Mouse (Mus musculus) yolk sac, embryonic 10.5 days (tissue): ENCODE measurements around the gene Dnah6.
A peak's percentile ranks its signal among the peaks of the same experiment; 100 is the strongest.

ENCODE experiments used
- DNase-seq: peaks from one replicate; pipeline ENCODE4 v3.0.0-alpha.2; 2017; ENCODE audit warnings: low spot score

Dnah6 gene

DNA sequence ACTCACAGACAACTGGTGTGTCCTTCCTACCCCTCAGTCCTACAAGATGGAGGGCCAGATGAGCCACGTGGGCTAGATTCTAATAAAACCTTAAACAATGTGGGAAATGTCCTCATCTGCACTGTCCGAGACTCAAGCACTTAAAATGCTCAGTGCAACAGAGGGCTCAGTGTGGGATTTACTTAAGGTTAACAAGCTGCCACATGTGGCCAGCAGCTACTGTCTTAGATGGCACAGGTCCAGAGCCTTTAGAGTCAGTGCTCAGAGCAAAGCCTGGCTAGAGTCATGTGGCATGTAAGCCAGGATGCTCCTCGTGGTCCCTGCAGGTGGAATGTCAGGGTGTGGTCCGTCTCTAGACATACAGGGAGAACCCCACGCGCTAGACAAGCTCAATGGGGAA lies 194.6 kb downstream of the Dnah6 start:
- no peak for DNase-seq

DNA sequence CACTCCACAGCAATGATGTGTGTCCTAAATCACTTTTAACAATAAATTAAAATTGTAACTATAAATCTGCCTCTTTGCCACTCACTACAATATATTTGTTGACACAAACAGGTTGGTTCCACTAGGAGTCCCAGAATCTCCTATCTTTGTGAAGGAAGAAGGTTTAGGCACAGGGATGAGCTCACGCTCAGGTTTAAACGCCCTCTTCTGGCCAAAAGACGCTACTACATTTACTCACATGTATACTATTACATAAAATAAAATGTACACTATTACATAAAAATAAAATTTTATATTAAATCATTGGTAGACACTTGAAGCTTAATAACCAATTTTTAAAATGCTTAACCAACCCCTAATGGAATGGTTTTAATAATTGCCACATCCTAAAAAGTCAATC lies 201.4 kb downstream of the Dnah6 start:
- DNase-seq = no peak

DNA sequence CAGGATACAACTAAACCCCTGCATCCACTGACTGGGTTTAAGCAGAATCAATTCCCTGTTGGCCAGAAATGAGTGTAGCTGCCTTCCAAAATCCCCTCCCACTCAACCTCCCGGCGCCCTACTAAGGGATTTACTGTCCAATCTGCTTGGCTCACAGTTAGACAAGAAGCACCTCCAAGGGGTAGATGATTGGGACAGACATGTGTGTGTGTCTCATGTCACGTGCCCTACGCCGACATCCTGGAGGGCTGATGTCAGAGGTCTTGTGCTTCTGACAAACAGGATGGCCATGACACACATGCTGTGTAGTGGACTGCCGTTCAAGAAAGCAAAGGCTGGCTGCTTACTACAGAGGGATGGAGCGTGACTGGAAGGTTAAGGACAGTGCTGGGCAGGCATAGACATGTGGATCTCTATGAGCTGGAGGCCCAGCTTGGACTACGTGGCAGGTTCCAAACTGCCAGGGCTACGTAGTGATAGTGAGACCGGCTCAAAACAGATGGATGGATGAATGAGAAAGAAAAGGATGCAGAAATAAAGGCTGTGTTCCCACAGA lies 202.6 kb downstream of the Dnah6 start:
- no peak for DNase-seq

DNA sequence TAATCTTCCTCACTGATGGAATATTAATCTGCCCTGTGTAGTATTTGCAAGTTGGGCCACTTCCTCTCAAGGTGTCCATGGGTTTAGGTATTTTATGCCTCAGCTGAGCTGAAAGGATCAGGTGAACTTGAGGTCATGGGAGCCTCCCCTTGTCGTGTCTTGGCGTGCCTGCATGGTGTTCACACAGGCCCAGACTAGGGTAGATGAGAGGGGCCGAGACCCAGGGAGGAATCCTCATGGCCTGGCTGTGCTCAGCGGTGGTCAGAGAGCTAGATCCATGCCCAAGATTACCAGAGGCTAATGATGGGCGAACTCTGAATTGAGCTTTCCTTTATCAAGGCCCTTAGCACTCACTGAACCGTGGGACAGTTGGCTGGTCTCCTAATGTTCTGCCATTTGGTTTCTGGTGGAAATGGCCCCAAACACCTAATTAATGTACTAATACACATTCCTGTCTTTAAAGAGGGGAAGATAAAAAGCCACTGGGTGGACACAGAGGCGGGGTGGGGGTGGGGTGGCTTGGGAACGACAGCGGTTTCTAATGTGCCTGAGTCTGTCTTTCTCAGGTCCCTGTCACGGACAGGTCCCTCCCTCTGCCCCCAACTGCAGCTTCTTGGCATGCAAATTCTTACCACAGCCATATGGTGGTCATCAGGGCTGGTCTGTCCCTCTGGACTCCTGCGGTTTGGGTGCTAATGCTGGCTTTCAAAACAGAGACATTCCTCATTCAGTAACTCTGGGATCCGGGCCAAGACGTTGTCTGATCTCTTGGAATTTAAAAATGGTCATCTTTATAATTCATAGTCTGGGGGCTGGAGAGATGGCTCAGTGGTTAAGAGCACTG lies 206.9 kb downstream of the Dnah6 start:
- DNase-seq = no peak

DNA sequence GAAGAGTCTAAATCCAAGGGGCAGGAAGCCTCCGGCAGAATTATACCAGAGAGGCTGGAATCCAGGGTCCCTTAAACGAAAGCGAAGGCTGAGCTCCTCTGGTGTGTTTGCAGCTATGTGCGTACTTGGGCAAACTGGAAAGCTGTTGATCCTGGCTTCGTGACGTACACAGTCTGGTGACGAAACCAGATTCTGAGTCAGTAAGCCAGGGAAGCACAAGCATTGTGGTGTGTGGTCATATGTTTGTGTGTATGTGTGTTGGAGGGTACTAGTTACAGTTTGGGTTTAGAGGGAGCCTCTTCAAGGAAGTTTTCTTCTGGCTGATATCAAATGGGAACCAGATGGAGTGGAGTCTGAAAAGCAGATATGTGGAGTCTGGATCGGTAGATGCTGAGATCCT lies 208.5 kb downstream of the Dnah6 start:
- DNase-seq = no peak

DNA sequence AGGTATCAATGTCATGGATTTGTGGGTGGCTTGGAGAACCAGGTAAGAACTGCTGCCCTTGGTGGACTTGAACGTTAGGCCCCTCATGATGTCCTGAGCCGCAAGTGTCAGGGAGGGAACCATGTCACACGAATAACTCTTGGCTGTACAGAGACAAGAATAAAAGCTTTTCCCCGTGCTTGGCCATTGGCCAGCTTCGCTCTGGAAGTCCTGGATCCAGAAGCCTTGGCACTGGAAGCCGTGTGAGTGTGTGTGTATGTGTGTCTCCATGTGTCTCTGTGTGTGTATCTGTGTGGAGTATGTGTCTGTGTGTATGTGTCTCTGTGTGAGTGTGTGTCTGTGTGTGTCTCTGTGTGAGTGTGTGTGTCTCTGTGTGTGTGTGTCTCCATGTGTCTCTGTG lies 209.6 kb downstream of the Dnah6 start:
- no peak for DNase-seq

DNA sequence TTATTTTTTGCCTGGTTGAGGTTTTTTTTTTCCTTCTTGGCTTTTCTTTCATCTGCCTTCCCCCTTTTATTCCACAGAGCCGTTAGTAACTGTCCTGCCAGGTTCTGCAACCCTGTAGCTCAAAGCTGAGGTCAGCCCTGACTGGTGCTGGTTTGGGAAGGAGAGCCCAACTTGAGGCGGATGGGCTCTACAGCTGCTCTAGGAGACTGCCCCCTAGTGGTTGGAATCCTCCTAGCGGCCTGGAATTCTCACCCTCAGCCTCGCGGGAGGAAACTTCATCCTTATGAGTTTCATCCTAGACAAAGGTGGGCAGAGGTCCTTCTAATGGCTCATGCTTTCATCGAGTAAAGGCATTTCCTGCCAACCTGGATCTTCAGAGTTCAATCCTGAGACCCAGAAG lies 211.4 kb downstream of the Dnah6 start:
- DNase-seq = no peak

DNA sequence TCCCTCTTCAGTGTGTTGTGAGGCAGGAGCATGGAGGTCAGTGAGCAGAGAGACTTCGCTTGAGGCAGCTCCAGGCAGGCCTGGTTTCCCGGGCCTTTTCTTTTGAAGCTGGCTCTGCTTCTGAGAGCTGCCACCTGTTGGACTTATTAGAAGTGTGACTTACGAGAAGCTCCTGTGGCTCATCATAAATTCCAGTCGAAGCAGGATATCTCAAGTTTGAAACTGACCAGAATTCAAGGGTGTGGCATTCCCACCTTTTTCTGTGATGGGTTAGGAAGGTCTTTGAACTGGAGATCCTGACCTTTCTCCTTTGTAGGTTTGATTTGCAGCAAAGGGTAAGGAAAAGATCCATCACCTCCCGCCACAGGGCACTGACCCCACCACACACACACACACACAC lies 217.8 kb downstream of the Dnah6 start:
- no peak for DNase-seq

DNA sequence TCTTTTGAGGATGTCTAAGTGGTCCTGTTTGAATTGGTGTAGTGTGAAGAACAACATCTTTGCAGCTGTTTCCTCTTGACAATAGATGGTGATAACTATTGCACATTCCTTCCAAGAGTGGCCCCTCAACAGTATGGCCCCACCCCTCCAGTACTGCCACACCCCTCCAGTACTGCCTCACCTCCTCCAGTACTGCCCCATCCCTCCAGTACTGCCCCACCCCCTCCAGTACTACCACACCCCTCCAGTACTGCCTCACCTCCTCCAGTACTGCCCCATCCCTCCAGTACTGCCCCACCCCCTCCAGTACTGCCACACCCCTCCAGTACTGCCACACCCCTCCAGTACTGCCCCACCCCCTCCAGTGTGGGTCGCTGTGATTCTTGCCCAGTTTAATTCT lies 219.1 kb downstream of the Dnah6 start:
- no peak for DNase-seq

DNA sequence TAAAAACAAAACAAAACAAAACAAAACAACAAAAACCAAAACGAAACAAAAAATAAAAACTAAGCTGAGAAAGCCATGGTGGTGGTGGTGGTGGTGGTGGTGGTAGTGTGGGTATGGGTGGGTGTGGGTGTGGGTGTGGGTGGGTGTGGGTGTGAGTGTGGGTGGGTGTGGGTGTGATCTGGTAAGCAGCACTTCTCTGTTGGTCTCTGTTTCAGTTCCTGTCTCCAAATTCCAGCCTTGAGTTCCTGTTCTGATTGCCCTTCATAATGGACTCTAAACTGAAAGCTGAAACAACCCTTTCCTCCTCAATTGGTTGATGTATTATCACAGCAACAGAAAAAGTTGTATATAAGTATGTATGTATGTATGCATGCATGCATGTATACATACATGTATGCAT lies 222.6 kb downstream of the Dnah6 start:
- no peak for DNase-seq

DNA sequence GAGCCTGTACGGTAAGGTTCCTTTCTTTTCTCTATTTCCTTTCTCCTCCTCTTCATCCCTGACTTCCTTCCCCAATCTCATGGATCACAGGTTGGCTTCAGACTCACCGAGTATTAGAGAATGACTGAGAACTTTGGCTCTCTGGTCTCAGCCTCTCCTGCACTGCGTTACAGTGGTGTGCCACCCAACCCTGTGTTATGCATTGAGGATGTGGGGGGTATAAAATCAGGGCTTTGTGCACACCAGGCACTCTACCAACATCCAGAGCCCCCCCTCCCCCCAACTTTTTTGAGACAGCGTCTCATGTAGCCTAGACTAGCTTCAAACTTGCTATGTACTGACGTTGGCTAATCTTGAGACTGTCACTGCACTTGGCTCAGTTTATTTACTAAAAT lies 227.8 kb downstream of the Dnah6 start:
- DNase-seq = no peak

DNA sequence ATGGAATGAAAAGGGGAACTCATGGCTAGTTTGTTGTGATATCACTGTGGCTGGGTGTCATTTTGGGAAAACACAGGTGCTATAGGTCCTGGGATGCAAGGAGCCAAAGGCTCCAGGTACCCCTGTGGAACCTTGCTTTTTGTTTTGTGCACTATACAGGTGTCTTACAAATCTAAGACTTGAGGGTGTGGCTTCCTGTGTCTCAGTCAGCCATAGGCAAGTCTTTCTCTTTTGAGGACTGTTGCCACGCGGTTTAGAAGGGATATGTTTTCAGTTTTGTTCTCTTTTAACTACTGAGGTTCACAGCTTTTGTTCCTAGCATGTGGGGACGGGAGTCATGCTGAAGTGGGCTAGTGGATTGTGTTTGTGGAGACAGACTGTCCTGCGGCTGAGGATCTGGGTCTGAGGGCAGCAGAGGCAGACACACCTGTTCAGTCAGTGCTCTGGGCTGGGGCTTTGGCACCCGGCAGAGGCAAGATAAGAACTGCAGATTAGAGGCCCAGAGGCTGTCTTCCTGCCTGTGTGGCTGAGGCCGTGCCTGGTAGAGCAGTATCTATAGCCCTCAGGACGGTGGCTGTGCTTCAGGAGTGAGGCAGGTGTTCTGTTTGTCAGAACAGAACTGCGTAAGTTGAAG lies 228.3 kb downstream of the Dnah6 start:
- no peak for DNase-seq

DNA sequence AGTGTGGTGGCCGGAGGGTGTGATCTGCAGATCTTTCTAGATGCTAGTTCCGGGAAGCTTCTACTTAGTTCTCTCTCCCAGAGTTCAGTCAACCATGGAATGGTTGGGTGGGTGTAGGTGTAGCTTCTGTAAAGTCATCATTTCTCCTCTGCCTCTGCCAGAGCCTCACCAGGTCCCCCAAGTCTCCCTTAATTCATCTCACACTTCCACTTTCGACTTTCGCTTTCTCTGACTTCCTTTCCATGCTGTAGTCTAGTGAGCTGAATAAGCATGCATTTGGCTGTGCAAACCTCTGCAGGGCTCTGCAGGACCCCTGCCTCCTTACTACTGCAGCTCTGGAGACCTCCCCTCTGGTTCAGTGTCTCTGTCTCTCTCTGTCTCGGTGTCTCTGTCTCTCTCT lies 231.2 kb downstream of the Dnah6 start:
- no peak for DNase-seq

DNA sequence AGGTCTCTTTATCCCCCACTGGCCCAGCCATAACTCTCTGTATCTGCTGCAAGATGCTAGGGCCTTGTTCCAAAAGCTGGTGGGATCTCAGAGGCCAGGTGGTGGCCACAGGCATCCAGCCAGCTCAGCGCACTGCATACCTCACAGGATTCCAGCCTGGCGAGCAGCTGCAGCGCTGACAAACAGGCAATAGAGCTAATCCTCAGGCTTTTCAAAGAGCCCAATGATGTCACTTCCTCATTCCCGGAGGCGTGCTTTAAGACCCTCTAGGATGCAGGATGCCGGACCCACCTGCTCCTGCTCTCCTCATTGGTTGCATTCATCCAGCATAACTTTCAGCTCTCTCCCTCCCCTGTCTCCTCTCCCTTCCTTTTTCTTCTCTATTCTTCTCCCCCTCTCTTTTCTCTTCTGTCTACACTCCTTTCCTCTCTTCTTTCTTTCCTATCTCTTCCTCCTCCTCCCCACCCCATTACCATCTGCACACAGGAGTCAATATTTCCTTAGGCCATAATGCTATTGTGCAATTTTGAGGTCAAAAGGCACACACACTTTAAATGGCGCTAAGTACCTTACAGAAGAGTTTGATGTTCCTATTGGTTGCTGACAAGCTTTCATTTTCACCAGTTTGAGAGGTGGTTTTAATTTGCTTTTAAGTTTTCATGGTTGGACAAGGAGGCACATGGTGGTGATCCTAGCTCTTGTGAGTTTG lies 232.3 kb downstream of the Dnah6 start:
- DNase-seq = peak; percentile 28

DNA sequence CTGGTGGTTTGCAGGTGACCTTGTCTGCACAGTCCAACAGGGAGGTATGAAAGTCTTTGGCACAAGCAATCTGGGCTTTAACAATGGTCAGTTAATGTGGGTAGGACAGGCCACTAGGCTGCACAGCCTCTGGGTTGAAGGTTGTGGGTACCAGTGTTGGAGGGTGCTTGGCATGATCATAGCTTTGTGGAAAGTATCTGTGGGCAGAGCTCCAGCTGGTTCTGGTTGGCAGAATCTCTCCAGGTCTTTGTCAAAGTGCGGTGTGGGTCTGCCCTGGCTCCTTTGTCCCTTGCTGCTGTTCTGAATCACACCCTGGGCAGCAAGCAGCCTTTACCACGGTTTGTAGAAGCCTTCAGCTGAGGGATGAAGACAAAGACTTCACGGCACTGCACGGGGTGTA lies 238.9 kb downstream of the Dnah6 start:
- DNase-seq = no peak

DNA sequence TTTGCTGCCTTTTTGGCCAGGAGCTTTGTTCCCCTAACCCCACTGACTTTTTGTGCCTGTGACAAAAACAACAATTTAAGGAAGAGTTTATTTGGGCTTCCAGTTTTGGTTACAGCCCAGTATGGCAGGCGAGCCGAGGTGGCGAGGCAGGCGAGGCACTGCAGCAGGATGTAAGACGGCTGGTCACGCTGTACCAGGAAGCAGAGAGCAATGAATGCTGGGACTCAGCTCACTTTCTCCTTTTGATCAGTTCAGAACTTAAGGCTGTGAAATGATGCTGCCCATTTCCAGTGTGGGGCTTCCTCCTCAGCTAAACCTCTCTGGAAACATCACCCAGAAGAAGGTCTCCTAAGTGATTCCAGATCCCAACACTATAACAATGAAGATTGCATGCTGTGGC lies 239.6 kb downstream of the Dnah6 start:
- no peak for DNase-seq

DNA sequence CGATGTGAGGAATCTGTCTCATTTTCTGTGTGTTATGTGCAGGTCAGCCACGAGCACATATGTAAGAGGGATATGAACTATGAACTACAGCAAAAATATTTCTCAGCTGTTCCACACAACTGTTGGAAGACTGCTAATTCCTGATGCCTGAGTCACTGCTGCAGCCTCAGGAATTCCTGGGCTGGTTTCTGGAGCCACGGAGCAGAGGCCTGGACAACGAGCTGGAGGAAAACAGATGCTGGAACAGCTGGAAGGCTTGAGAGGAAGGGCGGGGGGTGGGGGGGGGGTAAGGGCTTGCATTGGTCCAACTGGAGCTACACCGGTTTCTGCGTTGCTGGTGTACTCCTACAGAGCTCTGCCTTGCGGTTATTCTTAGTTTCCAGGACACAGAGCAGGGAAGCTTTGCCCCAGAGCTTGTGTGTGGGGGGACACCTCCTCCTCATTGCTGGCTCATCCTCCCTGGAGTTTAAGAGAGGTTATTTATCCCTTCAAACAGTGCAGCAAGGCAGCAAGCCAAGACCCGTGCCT lies 240.3 kb downstream of the Dnah6 start:
- peak; percentile 82 for DNase-seq

DNA sequence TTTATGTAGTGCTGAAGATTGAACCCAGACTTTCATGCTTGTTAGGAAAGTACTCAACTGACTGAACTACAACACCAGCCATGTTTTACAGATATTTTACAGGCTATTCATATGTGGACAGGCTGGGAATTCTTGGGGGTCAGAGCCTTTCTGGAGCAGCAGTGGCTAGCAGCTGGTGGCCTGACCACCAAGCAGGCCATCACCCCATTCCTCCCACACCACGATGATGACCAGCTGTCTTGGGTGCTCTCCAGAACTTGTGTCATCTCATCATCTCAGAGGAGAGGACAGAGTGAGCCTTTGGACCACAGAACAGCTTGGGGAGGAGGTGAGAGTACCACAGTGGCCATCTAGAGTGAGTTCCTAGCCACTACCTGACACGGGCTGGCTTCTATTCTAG lies 244.6 kb downstream of the Dnah6 start:
- no peak for DNase-seq

DNA sequence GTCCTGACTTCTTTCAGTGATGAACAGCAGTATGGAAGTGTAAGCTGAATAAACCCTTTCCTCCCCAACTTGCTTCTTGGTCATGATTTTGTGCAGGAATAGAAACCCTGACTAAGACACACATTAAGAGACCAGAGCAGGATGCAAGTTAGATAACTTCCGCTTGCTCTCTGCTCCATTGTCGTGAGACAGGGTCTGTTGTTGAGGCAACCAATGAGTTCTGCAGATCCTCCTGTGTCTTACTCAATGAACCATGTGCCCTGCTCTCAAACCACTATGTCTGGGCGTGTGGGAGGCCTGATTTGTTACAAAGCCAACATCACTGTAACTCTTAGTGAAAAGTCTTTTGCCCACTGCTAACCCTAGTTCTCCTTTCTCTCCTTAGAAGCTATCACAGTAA lies 250.4 kb downstream of the Dnah6 start:
- no peak for DNase-seq

DNA sequence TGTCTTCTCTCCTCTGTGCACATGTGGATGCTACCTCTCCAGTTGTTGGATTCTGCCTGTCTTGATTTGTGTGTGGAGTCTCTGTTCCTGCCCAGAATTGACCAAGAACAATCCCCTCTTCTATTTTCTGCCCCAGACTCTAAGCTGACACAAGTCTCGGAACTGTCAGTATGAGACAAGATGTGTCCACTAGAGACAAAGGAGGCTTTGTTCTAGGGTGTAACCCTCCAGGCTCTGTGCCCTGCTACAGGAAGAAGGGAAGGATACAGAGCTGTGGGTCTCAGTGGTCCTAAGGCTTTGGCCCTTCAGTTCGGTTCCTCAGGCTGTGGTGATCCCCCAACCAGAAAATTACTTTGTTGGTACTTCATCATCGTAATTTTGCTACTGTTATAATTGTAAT lies 251.7 kb downstream of the Dnah6 start:
- no peak for DNase-seq
